Mouse (Mus musculus): Measurements from ENCODE around the gene Arhgef28. TPM values are rescaled to one million over a fixed set of nuclear protein-coding genes. Genes with fewer than 3 reads are reported as not detected.

The Arhgef28 gene
- polyA plus RNA-seq, 1 experiment, result 8.7 TPM

- TF ChIP-seq CTCF (IDR thresholded peaks at IDR 0.05; ENCODE audit: borderline replicate concordance, insufficient read depth, low read depth, low read length), result no peak
- TF ChIP-seq POLR2A (IDR thresholded peaks at IDR 0.05; ENCODE audit: borderline replicate concordance, insufficient read depth, low read length), result no peak
- Histone ChIP-seq H3K27me3 (ENCODE audit: control insufficient read depth, insufficient read depth, low read length) (no peaks in the 10 kb centered on the region), H3K4me1 (ENCODE audit: control insufficient read depth, insufficient read depth, low read length) (no peaks in the 10 kb centered on the region), H3K27ac (ENCODE audit: insufficient read depth, low read length) (no peak overlapping the region), H3K4me3 (replicated peaks; ENCODE audit: insufficient read depth, low read depth, low read length) (no peak overlapping the region)
- no peak for DNase-seq
- 93% methylated on average over 8 of the region's 8 CpGs for WGBS
Measured at GRCm38 (mm10) chr13:97902821-97903220, 303.4 kb downstream of the Arhgef28 start.

GRCm38 (mm10) chr13:97900380-97900758 lies 305.9 kb downstream of the Arhgef28 start:
- Histone ChIP-seq H3K27me3 (ENCODE audit: control insufficient read depth, insufficient read depth, low read length) (no peaks in the 10 kb centered on the region), H3K27ac (ENCODE audit: insufficient read depth, low read length) (no peak overlapping the region), H3K4me3 (replicated peaks; ENCODE audit: insufficient read depth, low read depth, low read length) (no peak overlapping the region), H3K4me1 (ENCODE audit: control insufficient read depth, insufficient read depth, low read length) (no peaks in the 10 kb centered on the region)
- WGBS, result 56% methylated on average over 3 of the region's 3 CpGs
- no peak for TF ChIP-seq CTCF (IDR thresholded peaks at IDR 0.05; ENCODE audit: borderline replicate concordance, insufficient read depth, low read depth, low read length)
- no peak for DNase-seq

- DNase-seq, result no peak
- 25% methylated on average over 14 of the region's 14 CpGs for WGBS
- no peak overlapping the region for H3K27ac ChIP-seq (ENCODE audit: insufficient read depth, low read length)
Measured at GRCm38 (mm10) chr13:97899604-97900379, 306.4 kb downstream of the Arhgef28 start.

GRCm38 (mm10) chr13:97898590-97898989 lies 307.6 kb downstream of the Arhgef28 start:
- DNase-seq, result no peak
- TF ChIP-seq CTCF (IDR thresholded peaks at IDR 0.05; ENCODE audit: borderline replicate concordance, insufficient read depth, low read depth, low read length) (no peak), POLR2A (IDR thresholded peaks at IDR 0.05; ENCODE audit: borderline replicate concordance, insufficient read depth, low read length) (no peak)
- Histone ChIP-seq H3K4me1 (ENCODE audit: control insufficient read depth, insufficient read depth, low read length) (no peaks in the 10 kb centered on the region), H3K27me3 (ENCODE audit: control insufficient read depth, insufficient read depth, low read length) (no peaks in the 10 kb centered on the region), H3K4me3 (replicated peaks; ENCODE audit: insufficient read depth, low read depth, low read length) (no peak overlapping the region), H3K27ac (ENCODE audit: insufficient read depth, low read length) (no peak overlapping the region)
- WGBS, result 66% methylated on average over 2 of the region's 2 CpGs

More at GRCm38 (mm10) chr13:97899604-97900379, 306.4 kb downstream of the Arhgef28 start:
- TF ChIP-seq CTCF (IDR thresholded peaks at IDR 0.05; ENCODE audit: borderline replicate concordance, insufficient read depth, low read depth, low read length), result no peak
- no peak for TF ChIP-seq POLR2A (IDR thresholded peaks at IDR 0.05; ENCODE audit: borderline replicate concordance, insufficient read depth, low read length)
- Histone ChIP-seq H3K4me3 (replicated peaks; ENCODE audit: insufficient read depth, low read depth, low read length) (no peak overlapping the region), H3K27me3 (ENCODE audit: control insufficient read depth, insufficient read depth, low read length) (no peaks in the 10 kb centered on the region), H3K4me1 (ENCODE audit: control insufficient read depth, insufficient read depth, low read length) (no peaks in the 10 kb centered on the region)

GRCm38 (mm10) chr13:97893031-97893825 lies 313.0 kb downstream of the Arhgef28 start:
- DNase-seq, result no peak
- no peak overlapping the region for H3K4me3 ChIP-seq (replicated peaks; ENCODE audit: insufficient read depth, low read depth, low read length)
- WGBS, result 21% methylated on average over 10 of the region's 10 CpGs
- H3K4me1 ChIP-seq (ENCODE audit: control insufficient read depth, insufficient read depth, low read length), result no peaks in the 10 kb centered on the region
- H3K27ac ChIP-seq (ENCODE audit: insufficient read depth, low read length), result no peak overlapping the region
- no peaks in the 10 kb centered on the region; the same call in 1 of the 2 replicates for H3K27me3 ChIP-seq (ENCODE audit: control insufficient read depth, insufficient read depth, low read length)
- no peak for TF ChIP-seq CTCF (IDR thresholded peaks at IDR 0.05; ENCODE audit: borderline replicate concordance, insufficient read depth, low read depth, low read length)
- no peak for TF ChIP-seq POLR2A (IDR thresholded peaks at IDR 0.05; ENCODE audit: borderline replicate concordance, insufficient read depth, low read length)

GRCm38 (mm10) chr13:97892089-97892884 lies 314.0 kb downstream of the Arhgef28 start:
- DNase-seq, result no peak
- 42% methylated on average over 15 of the region's 15 CpGs for WGBS
- H3K4me1 ChIP-seq (ENCODE audit: control insufficient read depth, insufficient read depth, low read length), result no peaks in the 10 kb centered on the region
- TF ChIP-seq CTCF (IDR thresholded peaks at IDR 0.05; ENCODE audit: borderline replicate concordance, insufficient read depth, low read depth, low read length) (no peak), POLR2A (IDR thresholded peaks at IDR 0.05; ENCODE audit: borderline replicate concordance, insufficient read depth, low read length) (no peak)
- no peaks in the 10 kb centered on the region; the same call in 1 of the 2 replicates for H3K27me3 ChIP-seq (ENCODE audit: control insufficient read depth, insufficient read depth, low read length)
- H3K27ac ChIP-seq (ENCODE audit: insufficient read depth, low read length), result no peak overlapping the region
- no peak overlapping the region for H3K4me3 ChIP-seq (replicated peaks; ENCODE audit: insufficient read depth, low read depth, low read length)

GRCm38 (mm10) chr13:97888046-97888445 lies 318.2 kb downstream of the Arhgef28 start:
- Histone ChIP-seq H3K27me3 (ENCODE audit: control insufficient read depth, insufficient read depth, low read length) (no peaks in the 10 kb centered on the region; the same call in 1 of the 2 replicates), H3K27ac (ENCODE audit: insufficient read depth, low read length) (no peak overlapping the region), H3K4me1 (ENCODE audit: control insufficient read depth, insufficient read depth, low read length) (no peaks in the 10 kb centered on the region), H3K4me3 (replicated peaks; ENCODE audit: insufficient read depth, low read depth, low read length) (no peak overlapping the region)
- TF ChIP-seq CTCF (IDR thresholded peaks at IDR 0.05; ENCODE audit: borderline replicate concordance, insufficient read depth, low read depth, low read length) (no peak), POLR2A (IDR thresholded peaks at IDR 0.05; ENCODE audit: borderline replicate concordance, insufficient read depth, low read length) (no peak)
- DNase-seq, result no peak
- 75% methylated on average over 6 of the region's 6 CpGs for WGBS
